Mouse (Mus musculus): Measurements from ENCODE around the gene Tmem100.

DNA sequence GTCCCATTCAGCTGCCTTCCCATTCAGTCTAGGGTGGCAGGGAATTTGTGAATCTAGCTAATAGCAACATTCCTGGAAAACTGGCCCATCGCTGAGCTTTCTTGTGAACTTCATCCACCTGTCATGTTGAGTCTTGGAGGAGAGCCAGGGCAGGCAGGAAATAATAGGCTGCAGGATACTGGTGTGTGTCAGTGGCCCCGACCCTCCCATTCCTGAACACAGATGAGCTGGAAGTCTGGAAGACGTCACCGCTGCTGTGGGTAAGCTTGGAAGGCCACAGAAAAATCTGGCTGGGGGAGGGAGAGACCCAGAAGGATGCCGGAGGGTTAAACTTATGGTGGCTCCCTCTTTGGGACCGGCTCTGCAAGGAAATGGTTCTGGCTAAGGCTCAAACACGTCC lies 24.3 kb downstream of the Tmem100 start:
- TF ChIP-seq POLR2A (IDR thresholded peaks at IDR 0.05; ENCODE audit: borderline replicate concordance, extremely low read depth, low read depth, low read length) (peak; percentile 21; the same call in 1 of the 2 replicates), CTCF (IDR thresholded peaks at IDR 0.05; ENCODE audit: insufficient read depth, low read length) (no peak)

Data from lung, adult 2 months (tissue).